Mouse (Mus musculus) heart, adult 2 months (tissue): Measurements from ENCODE around the gene Lypd4. TPM values are rescaled to one million over a fixed set of nuclear protein-coding genes. Genes with fewer than 3 reads are reported as not detected.

Experiments
- DNase-seq, 2 experiments: peaks; one replicate each; pipeline ENCODE4 v3.0.0; 2021
- H3K27ac ChIP-seq: fragments of 200-600 bp; 2 replicates; pipeline ENCODE4 v1.8.1; 2022
- H3K27me3 ChIP-seq: fragments of 200-500 bp; 2 replicates; pipeline ENCODE4 v1.6.1; 2012; ENCODE audit warnings: mild to moderate bottlenecking, low read length, inconsistent platforms, mixed read lengths; ENCODE audit not compliant: control insufficient read depth, insufficient read depth
- H3K36me3 ChIP-seq: fragments of 200-500 bp; 2 replicates; pipeline ENCODE4 v1.6.1; 2012; ENCODE audit warnings: low read length, inconsistent platforms; ENCODE audit not compliant: control insufficient read depth, insufficient read depth
- H3K4me1 ChIP-seq: fragments of 200-500 bp; 2 replicates; pipeline ENCODE4 v1.6.1; 2011; ENCODE audit warnings: low read length; ENCODE audit not compliant: control insufficient read depth, insufficient read depth
- H3K4me3 ChIP-seq: fragments of 200-600 bp; 2 replicates; pipeline ENCODE4 v1.8.1; 2022
- H3K79me2 ChIP-seq: fragments of 200-500 bp; replicated peaks from 2 replicates; pipeline ENCODE4 v1.6.1; 2012; ENCODE audit warnings: mild to moderate bottlenecking, inconsistent platforms, low read length, moderate library complexity, mixed read lengths; ENCODE audit not compliant: control insufficient read depth, insufficient read depth
- H3K9ac ChIP-seq: fragments of 200-500 bp; 2 replicates; pipeline ENCODE4 v1.6.1; 2012; ENCODE audit warnings: low read depth, mild to moderate bottlenecking, control low read depth, inconsistent platforms, low read length, mixed read lengths
- CTCF ChIP-seq: fragments of 200-600 bp; IDR thresholded peaks from 2 replicates; pipeline ENCODE4 v1.8.1; 2022; ENCODE audit warnings: antibody characterized with exemption, mild to moderate bottlenecking, moderate library complexity
- EP300 ChIP-seq: fragments of 200-500 bp; IDR thresholded peaks from 2 replicates; pipeline ENCODE4 v1.6.1; 2011; ENCODE audit warnings: low read depth, low read length, control low read depth; ENCODE audit not compliant: insufficient read depth
- POLR2A ChIP-seq: fragments of 200-500 bp; IDR thresholded peaks from 2 replicates; pipeline ENCODE4 v1.6.1; 2011; ENCODE audit warnings: mild to moderate bottlenecking, low read depth, low read length, control low read depth; ENCODE audit not compliant: insufficient read depth
- WGBS: fragments of 180-500 bp; shearing (Covaris S2); methylation state at CpG from one replicate; pipeline ENCODE4 v1.1.7; 2018; 5-methylcytosine and 5-hydroxymethylcytosine counted together
- intact Hi-C: fragments of 180-260 bp; cut with DNase I; formaldehyde crosslinking; loops from one replicate; pipeline ENCODE4 v1.15.1; 2025
- polyA plus RNA-seq: library from polyadenylated mRNA; depleted of rRNA; stranded (reverse); fragments of >200 nt; gene quantifications from 2 replicates; pipeline ENCODE4 v1.2.3, GENCODE M21; 2012
- total RNA-seq, 2 experiments: library from RNA; stranded (reverse); gene quantifications; 2 replicates each; pipeline ENCODE4 v1.2.3; 2021

Gene Lypd4
- total and polyA plus RNA-seq, 3 experiments = 0.53 TPM; not detected in 2

- Histone ChIP-seq H3K4me1 (no peaks in the 10 kb centered on the region), H3K27me3 (no peaks in the 10 kb centered on the region), H3K79me2 (no peaks in the 10 kb centered on the region), H3K27ac (no peak overlapping the region), H3K36me3 (no peaks in the 10 kb centered on the region), H3K4me3 (no peak overlapping the region), H3K9ac (no peak overlapping the region)
- TF ChIP-seq CTCF = no peak
- TF ChIP-seq EP300 = no peak
- no peak for TF ChIP-seq POLR2A
- DNase-seq = no peak
- WGBS = 37% methylated on average over 6 of the region's 6 CpGs
- intact Hi-C loops = no loop called here
These were observed 13.2 kb downstream of the Lypd4 start for GRCm38 (mm10) chr7:24856460-24857120.

DNA sequence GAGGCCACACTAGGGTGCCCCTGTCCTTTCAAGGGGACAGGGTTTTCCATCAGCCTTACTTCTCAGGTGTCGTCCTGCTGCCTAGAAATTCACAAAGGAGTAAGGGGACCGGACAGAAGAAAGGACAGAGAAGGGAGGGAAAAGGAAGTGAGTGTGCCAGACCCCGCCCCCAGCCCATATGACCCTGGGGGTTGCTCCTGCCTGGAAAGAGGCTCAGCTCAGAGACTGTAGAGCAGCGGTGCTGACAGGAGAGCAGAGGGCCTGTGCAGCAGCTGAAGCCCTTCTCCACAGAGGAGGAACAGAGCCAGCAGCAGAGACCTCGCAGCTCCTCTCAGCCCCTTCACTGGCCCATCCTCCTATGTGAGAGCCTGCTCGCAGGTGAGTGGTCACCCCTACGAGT, 16.0 kb downstream of the Lypd4 start:
- Histone ChIP-seq H3K4me3 (no peak overlapping the region), H3K79me2 (no peaks in the 10 kb centered on the region), H3K27ac (no peak overlapping the region), H3K27me3 (no peaks in the 10 kb centered on the region), H3K9ac (no peak overlapping the region), H3K4me1 (no peaks in the 10 kb centered on the region), H3K36me3 (no peaks in the 10 kb centered on the region)
- no peak for DNase-seq
- WGBS = 26% methylated on average over 7 of the region's 7 CpGs
- intact Hi-C loops = no loop called here
- no peak for TF ChIP-seq CTCF
- no peak for TF ChIP-seq EP300
- no peak for TF ChIP-seq POLR2A

DNA sequence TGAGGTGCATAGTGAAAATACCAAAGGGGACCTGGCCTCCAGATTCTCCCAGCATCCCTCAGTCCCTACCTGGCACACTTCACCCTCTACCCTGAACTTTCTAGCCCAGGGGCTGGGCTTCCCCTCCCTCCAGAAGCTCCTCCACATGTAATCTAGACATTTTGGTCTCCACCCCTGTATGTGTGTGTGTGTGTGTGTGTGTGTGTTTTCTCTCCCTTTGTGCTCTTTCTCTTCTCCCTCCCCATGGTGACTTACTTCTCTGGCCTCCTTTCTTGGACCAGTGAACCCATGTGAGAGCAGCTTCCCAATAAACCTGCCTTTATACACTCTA, 16.5 kb downstream of the Lypd4 start:
- intact Hi-C loops = no loop called here
- no peaks in the 10 kb centered on the region for H3K4me1 ChIP-seq
- no peaks in the 10 kb centered on the region for H3K79me2 ChIP-seq
- H3K36me3 ChIP-seq = no peaks in the 10 kb centered on the region
- H3K9ac ChIP-seq = no peak overlapping the region
- no peak overlapping the region for H3K27ac ChIP-seq
- no peak overlapping the region for H3K4me3 ChIP-seq
- TF ChIP-seq CTCF = no peak
- no peaks in the 10 kb centered on the region for H3K27me3 ChIP-seq
- DNase-seq = no peak

GRCm38 (mm10) chr7:24852557-24853232, 17.0 kb downstream of the Lypd4 start:
- 58% methylated on average over 8 of the region's 8 CpGs for WGBS
- DNase-seq = no peak
- Histone ChIP-seq H3K4me1 (no peaks in the 10 kb centered on the region), H3K27me3 (no peaks in the 10 kb centered on the region), H3K9ac (no peak overlapping the region), H3K4me3 (no peak overlapping the region), H3K79me2 (no peaks in the 10 kb centered on the region), H3K27ac (no peak overlapping the region), H3K36me3 (no peaks in the 10 kb centered on the region)
- intact Hi-C loops = no loop called here
- no peak for TF ChIP-seq POLR2A
- TF ChIP-seq CTCF = no peak
- no peak for TF ChIP-seq EP300

GRCm38 (mm10) chr7:24851596-24852325, 18.0 kb downstream of the Lypd4 start:
- no peak for DNase-seq

DNA sequence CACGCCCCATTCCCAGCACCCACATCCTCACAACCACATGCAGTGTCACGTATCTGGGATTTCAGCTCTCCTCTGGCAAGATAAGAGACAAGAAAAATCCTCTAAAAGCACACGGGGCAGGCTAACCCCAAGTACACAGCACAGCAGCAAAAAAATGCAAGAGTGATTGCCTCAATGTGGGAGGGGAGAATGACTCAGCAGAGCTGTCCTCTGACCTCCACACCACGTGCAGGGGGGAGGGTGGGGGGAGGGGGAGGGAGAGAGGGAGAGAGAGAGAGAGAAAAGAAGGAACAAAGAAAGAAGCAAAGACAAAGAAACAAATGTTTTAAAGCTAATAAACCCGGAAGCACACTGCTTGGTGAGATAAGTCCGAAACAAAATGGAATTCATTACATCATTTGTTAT, 18.8 kb downstream of the Lypd4 start:
- Histone ChIP-seq H3K27me3 (no peaks in the 10 kb centered on the region), H3K79me2 (no peaks in the 10 kb centered on the region), H3K4me3 (no peak overlapping the region), H3K9ac (no peak overlapping the region), H3K4me1 (no peaks in the 10 kb centered on the region), H3K27ac (no peak overlapping the region), H3K36me3 (no peaks in the 10 kb centered on the region)
- TF ChIP-seq POLR2A (no peak), CTCF (no peak), EP300 (no peak)
- DNase-seq = no peak
- 22% methylated on average over 6 of the region's 6 CpGs for WGBS
- intact Hi-C loops = no loop called here

More at GRCm38 (mm10) chr7:24851596-24852325, 18.0 kb downstream of the Lypd4 start:
- H3K4me3 ChIP-seq = no peak overlapping the region
- no peaks in the 10 kb centered on the region for H3K79me2 ChIP-seq
- intact Hi-C loops = no loop called here
- no peak for TF ChIP-seq CTCF
- no peak for TF ChIP-seq EP300
- TF ChIP-seq POLR2A = no peak
- H3K9ac ChIP-seq = no peak overlapping the region
- WGBS = 79% methylated on average over 5 of the region's 5 CpGs
- H3K36me3 ChIP-seq = no peaks in the 10 kb centered on the region
- H3K4me1 ChIP-seq = no peaks in the 10 kb centered on the region
- no peaks in the 10 kb centered on the region for H3K27me3 ChIP-seq
- no peak overlapping the region for H3K27ac ChIP-seq
